Mouse (Mus musculus) testis, adult 2 months (tissue): ENCODE measurements around the gene Sh3pxd2a.

Source experiments
- CTCF ChIP-seq: fragments of 200-500 bp; IDR thresholded peaks from 2 replicates; pipeline ENCODE4 v1.5.1; 2012; ENCODE audit warnings: low read depth, mild to moderate bottlenecking, inconsistent platforms, low read length, moderate library complexity; ENCODE audit not compliant: control insufficient read depth, insufficient read depth, insufficient replicate concordance
- POLR2A ChIP-seq: fragments of 200-500 bp; IDR thresholded peaks from 2 replicates; pipeline ENCODE4 v1.6.1; 2012; ENCODE audit warnings: low read depth, mild to moderate bottlenecking, inconsistent platforms, low read length, moderate library complexity; ENCODE audit not compliant: control insufficient read depth

DNA sequence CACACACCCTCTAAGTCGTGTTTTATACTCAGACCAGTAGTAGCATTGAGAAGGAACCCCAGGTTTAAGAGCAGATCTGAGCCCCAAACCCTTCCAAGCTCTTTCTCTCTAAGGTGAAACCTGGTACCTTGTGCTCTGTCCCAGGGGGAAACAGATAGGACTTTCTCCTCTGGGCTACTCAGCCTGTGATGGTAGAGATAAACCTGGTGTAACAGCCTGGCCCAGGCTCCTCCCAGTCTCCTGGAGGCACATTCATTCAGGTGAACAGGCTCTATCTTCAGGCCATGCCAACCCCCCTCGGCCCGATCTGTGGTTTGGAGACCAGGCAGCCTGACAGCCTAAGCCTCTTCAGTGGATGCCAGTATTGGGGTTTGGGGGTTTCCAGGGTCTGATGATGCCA lies 79.6 kb downstream of the Sh3pxd2a start:
- TF ChIP-seq POLR2A (no peak), CTCF (no peak)
